Mouse (Mus musculus) kidney, adult 8-10 months (tissue): Measurements from ENCODE around the gene Arg1.

Experiments
- DNase-seq, 2 experiments: peaks; one replicate each; pipeline ENCODE4 v3.0.0; 2022

The Arg1 gene

DNA sequence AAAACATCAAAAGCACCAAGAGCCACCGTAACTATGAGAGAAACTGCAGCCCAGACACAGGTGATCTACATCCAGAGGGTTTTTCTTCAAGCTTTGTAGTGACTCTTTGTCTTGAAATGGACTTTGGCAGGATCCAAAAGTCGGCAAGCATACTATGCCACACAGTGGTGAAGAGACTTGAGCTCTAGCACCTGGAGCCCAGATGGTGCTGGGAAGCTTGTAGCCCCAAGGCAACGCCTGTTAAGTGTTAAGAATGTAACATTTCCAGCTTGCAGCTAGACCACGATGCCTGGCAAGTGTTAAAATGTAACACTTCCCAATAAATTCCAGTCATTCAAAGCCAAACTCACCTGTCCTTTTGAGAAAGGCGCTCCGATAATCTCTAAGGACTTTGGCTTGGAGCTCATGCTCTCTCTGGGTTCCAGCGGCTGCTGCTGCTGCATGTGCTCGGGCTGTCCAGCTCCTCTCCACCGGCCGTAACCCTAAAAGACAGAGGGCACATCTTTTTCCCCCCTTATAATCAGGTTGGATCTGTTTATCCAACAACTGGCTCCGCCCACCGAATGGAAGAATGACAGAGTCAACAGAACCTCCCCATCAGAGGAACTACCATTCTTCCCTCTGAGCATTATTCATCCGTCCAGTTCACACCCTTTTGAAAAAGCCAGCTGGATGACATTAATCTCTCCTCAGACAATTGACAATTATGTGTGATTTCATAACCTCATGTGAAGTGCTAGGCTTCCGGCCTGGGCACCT lies at the start of gene Arg1:
Gene Arg1, minus strand, starts transcription at position 523 of the 759 bp plus-strand sequence.
- no peak for DNase-seq

DNA sequence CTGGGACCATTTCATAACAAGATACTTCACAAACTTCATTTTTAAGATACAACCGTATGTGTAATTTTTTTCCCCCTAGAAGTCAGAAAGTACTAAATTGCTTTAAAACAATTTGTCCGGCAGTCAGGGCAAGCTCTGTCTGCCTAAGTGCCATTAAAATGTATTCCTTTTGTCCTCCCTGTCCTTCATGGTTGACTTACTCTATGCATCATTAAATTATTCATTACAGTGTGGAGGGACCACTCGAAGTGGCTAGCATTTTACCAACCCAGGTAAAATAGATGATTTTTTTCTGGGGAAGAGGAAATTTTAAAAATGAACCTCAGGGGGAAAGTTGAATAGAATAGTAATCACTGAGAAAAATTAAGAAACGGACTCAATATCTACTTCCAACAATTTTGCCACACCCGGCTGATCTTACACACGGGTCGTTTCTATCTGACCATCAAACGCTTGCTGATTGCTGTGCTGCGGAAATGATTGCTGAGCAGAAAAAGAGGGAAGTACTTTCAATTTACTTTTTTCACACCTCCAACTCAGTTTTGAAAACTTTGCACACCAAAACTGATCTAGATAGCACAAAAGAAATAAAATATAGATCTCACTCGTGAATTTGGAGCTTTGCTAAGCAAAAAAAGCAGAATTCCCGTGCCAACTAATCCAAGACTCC lies 46.7 kb upstream of the Arg1 start:
- no peak for DNase-seq

DNA sequence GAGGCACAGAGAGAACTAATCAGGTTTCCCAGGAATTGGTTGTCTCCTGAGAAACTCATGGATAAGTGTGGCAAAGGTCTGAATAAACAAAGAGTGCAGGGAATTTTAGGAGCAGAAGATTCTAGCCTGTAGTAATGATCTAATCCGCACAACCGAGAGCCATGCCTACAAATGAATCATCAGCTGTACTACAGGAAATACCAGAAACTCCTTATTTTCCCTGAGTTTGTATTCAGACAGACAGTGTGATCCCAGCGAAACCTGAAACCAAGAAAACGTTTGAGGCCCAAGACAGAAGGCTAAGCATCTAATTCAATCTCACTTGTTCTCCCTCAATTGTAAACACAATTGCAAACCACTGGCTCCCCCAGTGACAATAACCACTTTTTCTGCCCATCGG lies 46.1 kb upstream of the Arg1 start:
- no peak for DNase-seq

DNA sequence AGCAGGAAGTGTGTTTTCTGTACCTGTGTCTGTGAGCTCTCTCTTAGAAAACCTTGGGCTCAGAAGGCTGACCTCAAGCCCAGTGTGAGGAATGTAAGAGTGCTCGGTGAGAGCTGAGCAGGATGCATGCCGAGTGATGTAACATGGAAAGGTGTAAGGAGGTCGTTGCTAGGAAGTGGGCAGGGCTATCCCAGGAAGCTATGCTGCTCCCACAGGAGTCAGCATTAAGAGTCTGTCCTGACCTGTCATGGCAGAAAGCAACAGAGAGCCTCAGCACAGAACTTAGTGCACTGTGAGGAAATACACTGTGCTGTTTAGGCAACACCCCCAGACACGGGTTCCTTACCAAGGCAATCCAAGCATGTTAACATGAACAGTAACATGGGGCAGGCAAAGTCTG lies 45.6 kb upstream of the Arg1 start:
- DNase-seq = no peak

DNA sequence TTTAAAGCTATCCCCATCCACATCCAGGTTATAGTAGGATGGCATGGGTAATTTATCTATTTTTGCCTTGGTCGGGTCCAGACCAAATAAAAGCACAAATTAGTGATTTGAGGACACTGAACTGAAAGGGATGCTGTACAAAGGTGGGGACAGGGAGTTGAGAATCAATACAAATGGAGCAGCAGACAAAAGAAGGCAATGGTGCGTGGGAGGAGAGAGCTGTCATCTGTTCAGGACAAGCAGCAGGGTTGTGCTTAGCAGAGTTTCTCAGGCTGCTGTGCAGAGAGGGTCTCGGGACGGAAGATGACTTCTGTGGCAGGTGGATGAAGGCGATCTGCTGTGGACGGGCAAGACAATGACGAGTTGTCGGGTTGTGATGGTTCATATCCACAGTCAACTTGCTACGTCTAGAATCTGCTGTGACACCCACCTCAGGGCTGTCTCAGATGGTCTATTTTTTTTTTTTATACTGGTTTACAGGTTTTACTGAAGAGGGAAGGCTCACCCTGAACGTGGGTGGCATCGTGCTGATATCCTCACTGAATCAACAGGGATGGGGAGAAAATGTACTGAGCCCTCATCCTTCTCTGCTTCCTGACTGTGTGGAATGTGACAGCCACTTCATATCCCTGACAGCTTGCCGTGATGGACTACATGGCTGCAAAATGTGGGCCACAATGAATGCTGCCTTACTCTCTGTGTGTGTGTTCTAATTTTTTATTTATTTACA lies 38.7 kb upstream of the Arg1 start:
- no peak for DNase-seq

DNA sequence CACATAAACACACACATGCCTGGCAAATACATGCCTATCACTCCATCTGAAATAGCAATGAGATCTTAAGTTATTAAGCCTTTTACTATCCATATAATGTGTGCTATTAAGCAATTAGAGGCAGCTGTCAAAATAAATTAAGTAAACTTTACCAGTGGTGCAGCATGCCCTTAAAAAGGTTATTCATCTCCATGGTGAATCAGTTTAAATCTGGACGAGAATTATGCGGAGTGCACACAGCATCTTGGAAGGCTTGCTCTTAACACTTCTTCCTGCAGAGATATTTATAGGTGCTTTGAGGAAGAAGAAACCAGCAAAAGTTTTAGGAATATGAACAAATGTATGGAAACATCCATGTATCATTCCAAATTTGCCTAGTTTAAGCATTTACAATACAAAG lies 34.6 kb upstream of the Arg1 start:
- no peak for DNase-seq

DNA sequence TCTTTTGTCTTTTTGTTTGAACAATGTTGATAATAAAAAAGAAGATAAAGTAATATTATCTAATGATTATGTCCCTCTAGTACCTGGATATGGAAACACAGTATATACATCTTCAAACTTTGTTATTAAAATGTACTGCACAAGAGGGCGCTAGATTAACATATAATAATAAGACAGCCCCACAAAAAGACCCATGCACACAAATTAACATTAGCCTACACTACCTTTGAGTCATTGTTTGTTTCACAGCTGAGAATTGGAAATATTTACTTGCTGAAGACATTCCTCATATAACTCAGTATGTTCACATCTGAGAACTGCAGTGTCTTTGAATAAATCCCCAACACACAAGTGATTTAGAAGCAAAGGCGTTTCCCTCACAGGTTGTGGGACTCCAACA lies 33.8 kb upstream of the Arg1 start:
- DNase-seq = no peak

DNA sequence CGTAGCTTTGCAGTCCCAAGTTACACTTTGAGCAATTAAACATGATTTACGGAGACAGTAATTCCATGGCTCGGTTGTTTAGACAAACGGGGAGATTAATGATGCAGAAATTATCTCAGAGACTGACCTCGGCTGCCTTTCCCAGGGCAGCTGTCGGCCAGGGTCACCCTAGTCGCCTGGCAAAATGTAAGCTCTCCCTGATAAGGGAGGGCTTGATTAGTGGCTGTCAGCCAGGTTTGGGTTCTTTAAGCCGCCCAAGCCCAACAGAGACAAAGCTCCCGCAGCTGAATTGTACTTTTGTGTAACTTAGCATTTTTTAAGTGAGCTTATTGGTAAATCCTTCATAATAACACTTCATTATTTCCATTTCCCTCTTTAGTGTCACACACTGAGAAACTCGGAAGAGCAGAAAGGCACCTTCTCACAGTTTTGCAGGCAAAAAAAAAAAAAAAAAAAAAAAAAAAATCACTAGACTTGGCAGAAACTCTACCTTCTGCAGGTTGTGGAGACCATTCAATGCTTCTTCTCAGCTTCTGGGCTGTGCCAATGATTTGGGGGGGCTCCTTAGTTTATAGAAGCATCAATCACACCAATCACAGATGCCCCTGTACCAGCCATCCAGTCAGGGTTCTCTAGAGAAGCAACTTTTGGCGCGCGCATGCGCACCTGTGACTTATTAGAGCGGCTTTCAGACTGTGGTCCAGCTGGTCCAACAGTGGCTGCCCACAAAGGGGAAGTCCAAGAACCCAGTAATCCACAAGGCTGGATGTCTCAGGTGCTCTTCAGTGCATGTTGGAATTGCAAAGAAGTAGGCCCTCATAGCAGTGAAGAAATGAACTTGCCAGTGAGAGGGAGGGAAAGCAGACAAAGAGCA lies 32.0 kb upstream of the Arg1 start:
- DNase-seq = peak; percentile 8 to 15

DNA sequence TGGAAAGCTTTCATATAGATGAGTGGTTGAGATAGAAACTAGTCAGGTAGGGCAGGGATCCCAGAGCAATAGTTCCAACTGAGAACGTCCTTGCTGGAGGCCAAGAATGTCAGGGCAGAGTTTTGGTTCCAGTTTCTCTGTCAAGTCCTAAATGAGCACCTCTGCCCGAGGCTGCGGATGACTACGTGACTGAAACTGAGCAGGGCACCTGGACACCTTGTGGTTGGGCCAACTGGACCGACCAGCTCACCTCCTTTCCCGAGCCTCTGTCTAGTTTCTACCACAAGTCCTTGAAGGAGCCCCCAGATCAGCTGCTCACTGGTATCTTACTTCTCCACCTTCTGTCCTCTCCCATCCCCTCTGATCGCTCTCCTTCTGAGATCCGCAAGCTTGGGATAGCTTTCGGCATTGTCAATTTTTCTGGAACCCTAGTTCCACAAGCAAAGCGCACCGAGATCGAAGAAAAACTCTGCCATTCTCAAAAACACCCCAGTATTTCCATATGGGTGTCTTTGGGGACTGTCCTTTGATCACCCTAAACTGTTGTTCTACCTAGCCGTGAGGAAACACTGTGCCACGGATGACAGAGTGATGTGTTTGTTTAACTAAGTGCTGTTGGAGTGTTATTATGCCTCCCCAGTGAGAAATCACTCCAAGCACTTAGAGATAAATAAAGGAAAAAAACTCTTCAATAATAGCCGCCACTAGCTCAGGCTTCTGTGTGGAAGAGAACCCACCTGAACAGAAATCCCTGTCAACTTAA lies 31.2 kb upstream of the Arg1 start:
- DNase-seq = no peak

DNA sequence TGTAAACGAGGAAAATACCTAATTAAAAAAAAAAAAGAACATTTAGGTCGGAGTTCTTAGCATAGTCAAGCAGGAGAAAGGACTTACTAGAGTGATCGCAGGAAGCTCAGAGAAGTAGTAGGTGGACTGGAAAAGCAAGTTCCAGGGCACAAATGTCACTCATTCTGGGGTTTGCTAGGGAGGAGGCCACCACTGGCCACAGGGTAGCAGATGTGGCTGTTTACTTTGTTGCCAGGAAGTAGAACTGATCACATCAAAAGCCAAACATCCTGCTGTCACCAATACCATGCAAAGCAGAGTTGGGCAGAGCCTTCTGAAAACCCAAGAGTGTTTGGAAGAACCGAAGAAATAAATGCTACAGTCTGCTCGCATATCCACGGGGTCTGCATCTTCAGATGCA lies 26.6 kb upstream of the Arg1 start:
- DNase-seq = no peak

DNA sequence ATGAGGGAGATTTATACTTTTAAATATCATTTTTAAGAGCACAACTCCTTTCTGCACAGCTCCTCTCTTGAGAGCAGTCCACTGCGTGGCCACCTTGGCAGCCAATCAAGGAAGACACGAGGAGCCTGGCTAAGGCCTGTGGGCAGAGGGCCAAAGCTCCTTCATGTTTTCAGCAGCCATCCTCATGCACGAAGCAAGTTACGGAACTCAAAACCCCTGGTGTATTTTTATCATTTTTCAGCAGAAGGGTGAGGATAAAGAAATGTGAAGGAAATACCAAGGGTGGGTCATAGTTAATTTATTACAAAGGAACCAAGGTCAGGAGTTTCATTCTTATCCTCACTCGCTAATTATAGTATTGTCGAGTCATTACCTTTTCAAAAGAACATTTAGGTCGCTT lies 25.3 kb upstream of the Arg1 start:
- DNase-seq = peak in 1 of 2 experiments; percentile 7

DNA sequence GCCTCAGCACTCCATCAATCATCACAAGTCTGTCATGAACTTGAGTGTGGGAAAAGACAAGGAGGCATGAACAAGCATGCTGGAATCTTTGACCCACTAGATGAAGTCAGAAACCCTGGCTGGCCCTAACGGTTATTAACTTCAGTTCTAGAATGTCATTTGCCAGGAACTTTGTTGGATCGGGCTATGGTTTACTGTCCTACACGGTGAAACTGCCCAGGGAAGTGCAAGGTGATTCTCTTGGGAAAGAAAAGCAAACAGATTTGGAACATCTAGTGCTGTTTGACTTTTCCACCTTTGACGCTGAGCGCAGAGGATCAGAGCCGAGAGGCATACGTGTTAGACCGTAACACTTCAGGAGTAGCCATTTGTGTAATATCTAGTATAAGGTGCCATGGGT lies 24.3 kb upstream of the Arg1 start:
- no peak for DNase-seq

DNA sequence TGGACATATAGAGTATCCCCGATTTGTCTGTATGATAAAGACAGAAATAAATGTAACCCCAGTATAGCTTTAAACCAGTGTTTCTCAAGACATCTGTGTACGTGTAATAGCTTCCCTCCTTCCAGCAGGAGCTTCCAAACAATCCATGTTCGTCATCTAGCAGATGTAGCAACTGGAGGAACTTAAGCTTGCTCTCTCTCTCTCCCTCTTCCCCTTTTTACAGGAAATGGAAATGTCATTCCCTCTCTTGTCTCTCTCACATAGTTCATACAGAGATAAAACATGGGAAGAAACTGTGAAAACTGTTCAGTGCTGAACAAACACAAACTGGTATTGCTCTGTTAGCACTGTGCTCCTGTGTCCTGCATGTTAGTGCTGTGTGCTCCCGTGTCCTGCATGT lies 22.9 kb upstream of the Arg1 start:
- no peak for DNase-seq

DNA sequence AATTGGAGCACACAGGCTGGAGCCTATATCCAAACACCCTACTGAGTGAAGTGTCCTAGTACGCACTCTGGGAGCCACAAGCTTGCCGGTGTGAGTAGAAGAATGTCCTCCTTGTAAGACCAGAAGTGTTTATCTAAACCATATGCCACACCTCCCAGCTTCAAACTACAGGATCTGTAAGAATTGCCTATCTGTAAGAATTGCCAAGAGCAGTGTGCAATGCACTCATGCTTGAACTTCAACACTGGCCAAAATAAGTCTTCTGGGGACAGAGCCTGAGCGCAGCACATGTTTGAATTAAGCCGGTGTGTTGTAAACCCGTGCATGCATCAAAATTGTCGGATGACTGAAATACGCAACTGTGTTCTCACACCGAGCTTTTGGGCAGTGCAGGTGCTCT lies 21.0 kb upstream of the Arg1 start:
- no peak for DNase-seq

DNA sequence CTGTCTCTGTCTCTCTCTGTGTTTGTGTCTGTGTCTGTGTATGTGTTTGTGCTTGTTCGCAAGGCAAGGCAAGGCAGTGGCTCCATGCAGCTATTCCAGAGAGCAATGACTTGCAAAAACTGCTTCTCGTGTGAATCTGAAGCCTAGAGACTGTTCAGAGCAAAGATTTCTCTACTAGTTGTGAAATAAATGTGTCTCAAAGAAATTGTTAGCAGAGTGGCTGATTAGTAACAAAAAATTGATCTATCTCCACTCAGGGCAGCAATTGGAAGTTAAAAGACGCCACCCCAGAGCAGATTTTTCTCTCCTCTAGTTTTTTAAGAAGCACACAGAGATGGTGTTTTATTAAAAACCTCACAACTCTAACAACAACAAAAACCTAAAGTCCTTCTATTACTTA lies 20.6 kb upstream of the Arg1 start:
- no peak for DNase-seq

DNA sequence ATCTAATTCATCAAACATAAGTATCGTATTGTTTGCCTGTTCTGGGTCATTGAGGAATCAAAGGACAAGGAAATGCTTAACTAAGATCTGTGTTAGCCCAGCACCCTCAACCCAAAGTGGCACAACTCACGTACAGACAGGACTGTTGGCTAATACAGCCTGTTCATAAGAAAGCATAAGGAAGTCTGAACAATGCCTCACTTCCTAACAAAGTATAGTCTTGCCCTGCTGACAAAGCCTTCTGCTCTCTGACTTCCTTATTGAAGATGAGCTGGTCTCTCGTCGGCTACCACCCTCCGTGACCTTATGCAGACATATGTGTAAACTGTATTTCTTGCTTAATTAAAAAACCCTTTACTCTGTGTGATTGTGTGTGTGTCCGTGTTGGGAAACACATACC lies 2.9 kb upstream of the Arg1 start:
- DNase-seq = no peak

DNA sequence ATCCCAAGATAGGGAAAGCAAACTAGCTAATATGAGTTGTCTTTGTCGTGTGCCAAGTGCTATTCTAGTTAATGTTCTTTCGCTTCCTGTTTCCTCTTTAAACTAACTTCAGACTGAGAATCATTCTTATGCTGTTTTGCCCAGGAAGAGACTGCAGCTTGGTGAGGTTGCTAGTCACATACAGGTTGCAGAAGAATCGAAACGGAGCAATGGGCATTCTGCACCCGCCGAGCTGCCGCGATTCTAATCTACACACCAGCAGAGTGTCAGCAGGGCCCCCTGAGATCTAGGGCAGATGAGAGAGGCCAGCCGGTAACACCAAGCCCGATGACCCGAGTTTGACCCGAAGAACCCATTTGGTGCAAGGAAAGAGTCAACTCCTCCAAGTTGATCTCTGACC lies 788 bp upstream of the Arg1 start:
- no peak for DNase-seq

DNA sequence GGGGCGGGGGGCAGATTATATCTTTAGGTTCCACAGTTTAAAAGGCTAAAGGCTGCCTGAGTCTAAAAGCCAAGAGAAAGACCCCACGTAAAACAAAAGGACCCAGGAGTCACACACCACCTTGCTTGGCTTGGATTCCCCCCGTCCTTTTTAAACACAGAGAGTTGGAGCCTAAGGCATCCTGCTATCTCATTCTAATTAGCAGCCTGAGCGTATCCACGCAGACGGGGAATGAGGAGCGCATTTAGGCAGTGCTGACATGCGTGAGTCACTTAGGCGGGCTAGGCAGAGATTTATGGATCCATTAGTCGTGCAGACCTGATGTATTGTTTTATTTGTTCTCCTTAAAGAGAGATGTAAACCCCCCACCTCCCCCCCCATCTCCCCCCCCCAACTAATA lies 904 bp downstream of the Arg1 start:
- no peak for DNase-seq

DNA sequence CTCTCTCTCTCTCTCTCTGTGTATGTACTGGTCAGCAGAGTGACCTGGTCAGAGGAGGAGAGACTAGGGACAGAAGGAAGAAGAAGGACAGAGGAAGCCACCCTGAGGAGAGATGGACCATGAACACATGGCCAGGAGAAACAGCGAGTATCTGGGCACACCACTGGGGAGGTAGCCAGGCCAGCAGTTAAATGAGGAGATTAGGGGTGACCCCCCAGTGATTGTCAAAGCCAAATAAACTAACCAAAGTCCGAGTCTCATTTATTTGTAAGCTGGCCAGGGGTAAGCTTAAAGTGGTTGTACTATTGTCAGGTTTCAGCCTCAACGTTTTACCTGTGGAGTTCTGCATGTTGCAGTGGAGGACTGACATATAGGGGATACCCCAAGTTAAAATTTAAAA lies 3.0 kb downstream of the Arg1 start:
- no peak for DNase-seq

DNA sequence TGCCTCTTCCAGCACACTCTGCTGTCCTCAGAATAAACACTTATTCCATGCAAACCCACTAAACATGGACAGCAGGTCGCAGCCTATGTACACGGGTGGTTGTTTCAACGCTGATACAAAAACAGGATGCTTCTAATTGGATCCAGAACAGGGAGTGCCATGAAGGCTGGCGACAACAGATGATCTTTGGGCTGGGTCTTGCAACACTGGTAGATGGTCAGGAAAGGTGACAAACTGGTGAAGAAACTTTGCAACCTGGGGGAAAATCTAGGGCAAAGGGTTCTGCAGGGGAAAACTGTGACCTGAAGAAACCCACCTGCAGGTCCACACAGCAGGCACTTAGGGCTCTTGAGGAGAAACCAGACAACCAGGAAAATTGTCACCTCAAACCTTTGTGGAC lies 4.3 kb downstream of the Arg1 start:
- no peak for DNase-seq

DNA sequence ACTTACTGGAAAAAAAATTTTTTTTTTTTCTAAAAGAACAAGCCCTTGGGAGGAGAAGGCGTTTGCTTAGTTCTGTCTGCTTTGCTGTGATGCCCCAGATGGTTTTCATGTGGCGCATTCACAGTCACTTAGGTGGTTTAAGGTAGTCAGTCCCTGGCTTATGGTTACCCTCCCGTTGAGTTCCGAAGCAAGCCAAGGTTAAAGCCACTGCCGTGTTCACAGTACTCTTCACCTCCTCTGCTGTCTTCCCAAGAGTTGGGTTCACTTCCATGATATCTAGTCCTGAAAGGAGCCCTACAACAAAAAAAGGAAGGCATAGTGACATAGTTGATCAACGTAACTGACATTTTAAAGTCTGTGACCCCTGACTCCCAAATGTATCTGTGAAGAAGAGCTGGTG lies 11.8 kb downstream of the Arg1 start:
- DNase-seq = no peak

DNA sequence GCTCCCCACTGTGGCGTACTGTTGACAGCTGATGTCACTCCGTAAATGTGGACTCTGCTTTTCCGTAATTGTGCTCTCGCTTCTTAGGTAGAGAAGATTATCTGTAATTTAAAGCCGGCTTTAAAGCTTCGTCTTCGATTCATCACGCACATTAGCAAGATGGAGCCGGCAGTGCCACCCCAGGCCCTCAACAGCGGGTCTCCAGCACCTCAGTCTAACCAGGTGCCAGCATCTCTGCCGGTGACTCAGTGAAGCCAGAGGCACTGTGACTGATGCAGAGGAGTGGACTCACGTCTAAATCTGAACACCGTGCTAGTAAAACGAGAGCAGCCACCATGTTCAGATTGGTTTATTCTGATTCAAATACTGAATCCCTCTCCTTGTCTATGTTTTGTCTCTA lies 14.7 kb downstream of the Arg1 start:
- no peak for DNase-seq
